Mouse (Mus musculus) erythroblast, embryonic 14.5 days (primary cell): Measurements from ENCODE around the gene Uroc1. TPM values are rescaled to one million over a fixed set of nuclear protein-coding genes. Genes with fewer than 3 reads are reported as not detected.

Source experiments
- H3K27me3 ChIP-seq: 2 replicates; pipeline ENCODE4 v1.6.1; 2012; ENCODE audit warnings: inconsistent platforms; ENCODE audit not compliant: control insufficient read depth
- H3K36me3 ChIP-seq: 2 replicates; pipeline ENCODE4 v1.6.1; 2012; ENCODE audit warnings: mild to moderate bottlenecking, inconsistent platforms; ENCODE audit not compliant: control insufficient read depth
- H3K4me1 ChIP-seq: 2 replicates; pipeline ENCODE4 v1.6.1; 2012; ENCODE audit warnings: inconsistent platforms; ENCODE audit not compliant: control insufficient read depth
- H3K4me3 ChIP-seq: replicated peaks from 2 replicates; pipeline ENCODE3; 2012; ENCODE audit warnings: moderate library complexity, mild to moderate bottlenecking, inconsistent platforms
- H3K9me3 ChIP-seq: 2 replicates; pipeline ENCODE4 v1.6.1; 2012; ENCODE audit warnings: low read length, inconsistent platforms, mixed read lengths; ENCODE audit not compliant: control insufficient read depth
- GATA1 ChIP-seq: IDR thresholded peaks from 2 replicates; pipeline ENCODE4 v1.6.1; 2012; ENCODE audit warnings: low read length, inconsistent platforms, mixed read lengths
- TAL1 ChIP-seq: IDR thresholded peaks from 3 replicates; pipeline ENCODE4 v1.6.1; 2012; ENCODE audit warnings: low read length, inconsistent platforms, mixed read lengths
- polyA plus RNA-seq: library from polyadenylated mRNA; stranded (reverse); fragments of >175 nt; gene quantifications from 2 replicates; pipeline ENCODE4 v1.2.3, GENCODE M21; 2012

Uroc1 gene
- polyA plus RNA-seq, 1 experiment: not detected

GRCm38 (mm10) chr6:90369725-90370553, 36.9 kb downstream of the Uroc1 start:
- peaks cover 60% of the 10 kb centered on the region for H3K4me1 ChIP-seq
- peaks cover 31% of the 10 kb centered on the region for H3K36me3 ChIP-seq
- H3K27me3 ChIP-seq: no peaks in the 10 kb centered on the region; the same call in 1 of the 2 replicates
- TF ChIP-seq GATA1 (no peak), TAL1 (no peak)
- no peaks in the 10 kb centered on the region for H3K9me3 ChIP-seq
- H3K4me3 ChIP-seq: peak overlapping the region; percentile 85

- TF ChIP-seq GATA1: peak; percentile 61
- TF ChIP-seq TAL1: peak; percentile 76
- Histone ChIP-seq H3K9me3 (no peaks in the 10 kb centered on the region), H3K4me3 (no peak overlapping the region), H3K36me3 (peaks cover 75% of the 10 kb centered on the region), H3K27me3 (no peaks in the 10 kb centered on the region; the same call in 1 of the 2 replicates), H3K4me1 (peaks cover 68% of the 10 kb centered on the region)
Observed at GRCm38 (mm10) chr6:90374647-90375046, 41.6 kb downstream of the Uroc1 start.

- TF ChIP-seq GATA1 (no peak), TAL1 (no peak)
- H3K36me3 ChIP-seq: peaks cover 95% of the 10 kb centered on the region
Observed at GRCm38 (mm10) chr6:90377708-90378107, 44.6 kb downstream of the Uroc1 start.

GRCm38 (mm10) chr6:90381465-90381864, 48.4 kb downstream of the Uroc1 start:
- Histone ChIP-seq H3K36me3 (peaks cover 92% of the 10 kb centered on the region), H3K27me3 (no peaks in the 10 kb centered on the region), H3K4me1 (peaks cover 4% of the 10 kb centered on the region; the same call in 1 of the 2 replicates), H3K9me3 (no peaks in the 10 kb centered on the region), H3K4me3 (no peak overlapping the region)
- TF ChIP-seq TAL1 (no peak), GATA1 (no peak)

More at GRCm38 (mm10) chr6:90377708-90378107, 44.6 kb downstream of the Uroc1 start:
- no peak overlapping the region for H3K4me3 ChIP-seq
- H3K9me3 ChIP-seq: no peaks in the 10 kb centered on the region
- H3K27me3 ChIP-seq: no peaks in the 10 kb centered on the region
- H3K4me1 ChIP-seq: peaks cover 38% of the 10 kb centered on the region

GRCm38 (mm10) chr6:90390629-90391028, 57.5 kb downstream of the Uroc1 start:
- Histone ChIP-seq H3K4me1 (no peaks in the 10 kb centered on the region), H3K4me3 (no peak overlapping the region), H3K27me3 (no peaks in the 10 kb centered on the region), H3K9me3 (no peaks in the 10 kb centered on the region), H3K36me3 (peaks cover 63% of the 10 kb centered on the region)
- no peak for TF ChIP-seq TAL1
- no peak for TF ChIP-seq GATA1

GRCm38 (mm10) chr6:90393948-90394347, 60.9 kb downstream of the Uroc1 start:
- Histone ChIP-seq H3K4me1 (no peaks in the 10 kb centered on the region), H3K9me3 (no peaks in the 10 kb centered on the region), H3K36me3 (peaks cover 45% of the 10 kb centered on the region), H3K4me3 (no peak overlapping the region), H3K27me3 (no peaks in the 10 kb centered on the region)
- TF ChIP-seq TAL1: no peak
- no peak for TF ChIP-seq GATA1

GRCm38 (mm10) chr6:90395751-90396150, 62.7 kb downstream of the Uroc1 start:
- Histone ChIP-seq H3K9me3 (no peaks in the 10 kb centered on the region), H3K4me3 (no peak overlapping the region), H3K27me3 (no peaks in the 10 kb centered on the region), H3K4me1 (no peaks in the 10 kb centered on the region), H3K36me3 (peaks cover 43% of the 10 kb centered on the region)
- TF ChIP-seq TAL1: no peak
- no peak for TF ChIP-seq GATA1

GRCm38 (mm10) chr6:90397291-90397690, 64.2 kb downstream of the Uroc1 start:
- Histone ChIP-seq H3K9me3 (no peaks in the 10 kb centered on the region), H3K4me1 (no peaks in the 10 kb centered on the region), H3K4me3 (no peak overlapping the region), H3K27me3 (no peaks in the 10 kb centered on the region), H3K36me3 (peaks cover 42% of the 10 kb centered on the region)
- TF ChIP-seq TAL1 (no peak), GATA1 (no peak)

GRCm38 (mm10) chr6:90408632-90409031, 75.5 kb downstream of the Uroc1 start:
- no peak for TF ChIP-seq GATA1
- TF ChIP-seq TAL1: no peak
- Histone ChIP-seq H3K27me3 (no peaks in the 10 kb centered on the region), H3K4me1 (no peaks in the 10 kb centered on the region; the same call in 1 of the 2 replicates), H3K9me3 (no peaks in the 10 kb centered on the region), H3K36me3 (peaks cover 16% of the 10 kb centered on the region), H3K4me3 (no peak overlapping the region)
